Mouse (Mus musculus) lung, embryonic 14.5 days (tissue): ENCODE results near the gene Timm9. TPM values are rescaled to one million over a fixed set of nuclear protein-coding genes. Genes with fewer than 3 reads are reported as not detected.

Experiments used
- ATAC-seq: fragments of 200-750 bp; cut with Nextera tagmentation; 2 replicates; pipeline ENCODE4 v1.8.0; 2017; ENCODE audit warnings: mild to moderate bottlenecking, moderate TSS enrichment, moderate library complexity; ENCODE audit not compliant: insufficient read depth
- DNase-seq: peaks from one replicate; pipeline ENCODE4 v3.0.0-alpha.2; 2015
- H3K27ac ChIP-seq: fragments of 300-500 bp; sonication (generic); 2 replicates; pipeline ENCODE4 v1.5.1; 2014; ENCODE audit warnings: low read depth, mild to moderate bottlenecking, moderate library complexity
- H3K27me3 ChIP-seq: fragments of 300-500 bp; sonication (generic); 2 replicates; pipeline ENCODE4 v1.6.1; 2014; ENCODE audit warnings: low read length, control low read depth; ENCODE audit not compliant: insufficient read depth
- H3K36me3 ChIP-seq: fragments of 300-500 bp; sonication (generic); 2 replicates; pipeline ENCODE4 v1.6.1; 2014; ENCODE audit warnings: control low read depth; ENCODE audit not compliant: insufficient read depth
- H3K4me1 ChIP-seq: fragments of 300-500 bp; sonication (generic); 2 replicates; pipeline ENCODE4 v1.6.1; 2014; ENCODE audit warnings: antibody characterized with exemption, control low read depth; ENCODE audit not compliant: insufficient read depth
- H3K4me2 ChIP-seq: fragments of 300-500 bp; sonication (generic); 2 replicates; pipeline ENCODE4 v1.6.1; 2014; ENCODE audit warnings: mild to moderate bottlenecking
- H3K4me3 ChIP-seq: fragments of 300-500 bp; sonication (generic); 2 replicates; pipeline ENCODE4 v1.5.1; 2014; ENCODE audit warnings: low read depth, low read length
- H3K9ac ChIP-seq: fragments of 300-500 bp; sonication (generic); 2 replicates; pipeline ENCODE4 v1.6.1; 2014
- H3K9me3 ChIP-seq: fragments of 300-500 bp; sonication (generic); 2 replicates; pipeline ENCODE4 v1.6.1; 2016; ENCODE audit warnings: low read depth, low read length, control low read depth
- CTCF ChIP-seq: IDR thresholded peaks from 2 replicates; pipeline ENCODE4 v1.5.1; 2016; ENCODE audit warnings: antibody characterized with exemption, low read depth
- WGBS: fragments of 180-500 bp; shearing (Covaris S2); extraction: QIAGEN DNeasy Blood & Tissue Kit; methylation state at CpG from one replicate; pipeline ENCODE4 v1.1.7; 2014; 5-methylcytosine and 5-hydroxymethylcytosine counted together
- polyA plus RNA-seq: library from polyadenylated mRNA; unstranded; fragments of >200 nt; fragmentation: Nextera tagmentation; extraction: Ambion mirVana; gene quantifications from 2 replicates; pipeline ENCODE4 v1.2.1, GENCODE M21; 2014

Timm9 gene
- polyA plus RNA-seq: 80.2 and 84.8 TPM in 2 replicates

DNA sequence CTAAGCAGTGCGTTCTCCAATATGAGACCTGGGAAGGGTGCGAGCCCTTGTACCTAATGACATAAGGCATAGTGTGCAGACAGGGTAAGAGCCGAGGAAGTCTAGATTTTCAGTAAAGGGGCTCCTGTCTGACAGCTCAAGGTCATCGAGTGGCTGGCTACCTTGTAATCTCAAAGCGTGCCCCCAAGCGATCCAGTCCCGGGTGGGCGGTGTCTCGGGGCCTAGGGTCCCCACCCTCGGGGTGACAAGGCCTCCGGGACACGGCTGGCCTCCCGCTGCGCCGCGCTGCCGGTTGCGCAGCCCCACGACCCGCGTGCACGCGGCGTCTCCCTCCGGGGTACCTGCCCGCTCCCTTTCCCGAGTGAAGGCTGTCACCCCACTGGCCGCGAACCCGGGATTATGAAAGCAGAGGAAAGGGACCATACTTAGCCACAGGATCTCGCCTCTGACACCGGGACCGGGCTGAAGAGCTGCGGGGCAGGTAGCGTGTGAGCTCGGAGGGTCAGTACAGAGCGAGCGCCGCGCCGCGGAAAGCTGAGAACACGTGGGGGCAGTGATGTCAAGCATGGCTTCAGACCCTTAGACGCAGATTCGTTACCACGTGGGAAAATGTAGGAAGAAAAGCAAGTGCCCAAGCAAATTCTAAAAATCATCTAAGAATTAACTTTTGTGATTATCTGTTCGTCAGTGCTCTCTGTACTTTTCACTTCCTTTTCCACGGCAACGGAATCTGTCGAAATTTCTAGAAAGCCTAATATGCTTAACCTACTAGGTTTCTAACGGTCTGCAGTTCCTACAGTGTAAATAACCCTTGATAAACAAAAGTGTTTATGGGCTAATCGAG, at the start of gene Timm9, which contains the start of gene 2700049A03Rik:
Timm9 (minus strand) TSS at position 555 of the 844 bp plus-strand sequence.
2700049A03Rik (plus strand) TSS at position 719 of the 844 bp plus-strand sequence.
- H3K27ac ChIP-seq: peak within 1 kb of the TSS; percentile 70
- H3K4me1 ChIP-seq: no peaks in the 10 kb centered on the region
- peaks cover 35% of the 10 kb centered on the region for H3K36me3 ChIP-seq
- H3K27me3 ChIP-seq: no peaks in the 10 kb centered on the region
- peak within 1 kb of the TSS; percentile 78 for H3K4me2 ChIP-seq
- under 1% methylated on average over 52 of the region's 52 CpGs for WGBS
- H3K9ac ChIP-seq: peak within 1 kb of the TSS; percentile 88
- peak; percentile 89 for DNase-seq
- H3K9me3 ChIP-seq: no peaks in the 10 kb centered on the region
- H3K4me3 ChIP-seq: peak within 1 kb of the TSS; percentile 82
- TF ChIP-seq CTCF: 0 out of 2 replicates have a peak, but pooled peaks have one; percentile 8
- ATAC-seq: peak; percentile 95

DNA sequence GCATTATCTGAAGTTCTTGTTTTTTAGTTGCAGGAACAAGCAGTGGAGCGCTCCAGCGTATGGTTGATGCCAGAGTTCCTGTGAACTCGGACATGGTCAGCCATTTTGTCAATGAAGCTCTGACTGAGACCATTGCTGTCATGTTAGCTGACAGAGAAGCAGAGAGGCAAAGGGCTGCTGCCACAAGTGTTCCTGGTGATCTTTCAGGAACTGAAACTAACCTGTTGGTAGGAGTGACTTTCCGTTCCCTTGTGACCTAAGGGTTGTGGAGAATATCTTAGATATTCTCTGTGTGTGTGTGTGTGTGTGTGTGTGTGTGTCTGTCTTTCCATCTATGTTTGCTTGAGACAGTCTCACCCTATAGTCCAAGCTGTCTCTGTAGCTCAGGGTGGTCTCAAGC, 47.9 kb upstream of the Timm9 start:
- peaks cover 57% of the 10 kb centered on the region for H3K36me3 ChIP-seq
- TF ChIP-seq CTCF: no peak

GRCm38 (mm10) chr12:71183736-71184135, 47.3 kb upstream of the Timm9 start:
- no peaks in the 10 kb centered on the region for H3K9me3 ChIP-seq
- no peaks in the 10 kb centered on the region for H3K4me1 ChIP-seq
- ATAC-seq: no peak
- no peaks in the 10 kb centered on the region for H3K27me3 ChIP-seq
- H3K4me3 ChIP-seq: no peak overlapping the region
- no peak overlapping the region for H3K27ac ChIP-seq
- peaks cover 55% of the 10 kb centered on the region for H3K36me3 ChIP-seq
- H3K9ac ChIP-seq: no peak overlapping the region
- 91% methylated on average over 3 of the region's 3 CpGs for WGBS
- no peak for TF ChIP-seq CTCF
- no peak overlapping the region for H3K4me2 ChIP-seq
- no peak for DNase-seq

More for the DNA sequence above, 47.9 kb upstream of the Timm9 start:
- no peak overlapping the region for H3K27ac ChIP-seq
- H3K9ac ChIP-seq: no peak overlapping the region
- no peaks in the 10 kb centered on the region for H3K9me3 ChIP-seq
- WGBS: 91% methylated on average over 4 of the region's 4 CpGs
- H3K27me3 ChIP-seq: no peaks in the 10 kb centered on the region
- no peak overlapping the region for H3K4me3 ChIP-seq
- H3K4me2 ChIP-seq: no peak overlapping the region
- H3K4me1 ChIP-seq: no peaks in the 10 kb centered on the region
- ATAC-seq (no peak), DNase-seq (no peak)

GRCm38 (mm10) chr12:71169911-71170310, 33.4 kb upstream of the Timm9 start:
- 96% methylated on average over 1 of the region's 1 CpGs for WGBS
- peaks cover 43% of the 10 kb centered on the region for H3K36me3 ChIP-seq
- H3K4me2 ChIP-seq: no peak overlapping the region
- ATAC-seq (no peak), DNase-seq (no peak)
- no peaks in the 10 kb centered on the region for H3K27me3 ChIP-seq
- H3K9ac ChIP-seq: no peak overlapping the region
- no peaks in the 10 kb centered on the region for H3K9me3 ChIP-seq
- no peak for TF ChIP-seq CTCF
- no peak overlapping the region for H3K27ac ChIP-seq
- no peak overlapping the region for H3K4me3 ChIP-seq
- no peaks in the 10 kb centered on the region for H3K4me1 ChIP-seq

- ATAC-seq (no peak), DNase-seq (no peak)
- TF ChIP-seq CTCF: no peak
- no peaks in the 10 kb centered on the region for H3K9me3 ChIP-seq
- no peak overlapping the region for H3K4me3 ChIP-seq
- whole genome bisulfite sequencing: 93% methylated on average over 9 of the region's 9 CpGs
- H3K36me3 ChIP-seq: peaks cover 65% of the 10 kb centered on the region
- no peaks in the 10 kb centered on the region for H3K4me1 ChIP-seq
- no peaks in the 10 kb centered on the region for H3K27me3 ChIP-seq
- H3K27ac ChIP-seq: no peak overlapping the region
- H3K4me2 ChIP-seq: no peak overlapping the region
- no peak overlapping the region for H3K9ac ChIP-seq
Measured at GRCm38 (mm10) chr12:71164410-71164809, 27.9 kb upstream of the Timm9 start.

DNA sequence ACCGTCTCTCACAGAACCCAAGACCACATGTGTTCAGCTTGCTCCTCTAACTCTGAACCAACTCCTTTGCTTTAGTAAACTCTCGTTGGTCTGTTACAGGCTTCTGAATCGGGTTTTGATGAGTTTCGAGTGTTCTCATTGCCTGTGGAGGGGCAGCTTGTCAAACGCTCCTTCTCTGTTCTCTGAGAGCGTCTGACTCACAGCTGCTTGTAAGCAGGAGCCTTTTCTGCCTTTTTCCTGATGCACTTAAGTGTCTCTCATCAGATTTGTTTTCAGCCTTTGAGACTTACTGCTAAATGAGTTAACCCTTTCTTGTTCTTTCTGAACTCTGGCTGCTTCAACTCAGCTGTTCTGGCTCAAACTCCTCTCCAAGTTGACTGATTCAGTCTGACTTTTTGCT, 21.5 kb upstream of the Timm9 start:
- no peak for ATAC-seq
- 72% methylated on average over 6 of the region's 6 CpGs for WGBS

GRCm38 (mm10) chr12:71154979-71155378, 18.5 kb upstream of the Timm9 start:
- DNase-seq (no peak), ATAC-seq (no peak)
- Histone ChIP-seq H3K4me2 (no peak overlapping the region), H3K9me3 (no peaks in the 10 kb centered on the region), H3K27me3 (no peaks in the 10 kb centered on the region), H3K4me3 (no peak overlapping the region), H3K27ac (no peak overlapping the region), H3K9ac (no peak overlapping the region), H3K4me1 (no peaks in the 10 kb centered on the region), H3K36me3 (peaks cover 78% of the 10 kb centered on the region)
- TF ChIP-seq CTCF: no peak
- 91% methylated on average over 6 of the region's 6 CpGs for WGBS

More for the DNA sequence above, 21.5 kb upstream of the Timm9 start:
- peaks cover 79% of the 10 kb centered on the region for H3K36me3 ChIP-seq
- no peak overlapping the region for H3K4me3 ChIP-seq
- H3K4me1 ChIP-seq: no peaks in the 10 kb centered on the region
- H3K27ac ChIP-seq: no peak overlapping the region
- no peak for TF ChIP-seq CTCF
- H3K4me2 ChIP-seq: no peak overlapping the region
- H3K9ac ChIP-seq: no peak overlapping the region
- no peaks in the 10 kb centered on the region for H3K27me3 ChIP-seq
- no peak for DNase-seq
- no peaks in the 10 kb centered on the region for H3K9me3 ChIP-seq
